Mouse (Mus musculus) heart, postnatal 25 days (tissue): Measurements from ENCODE around the gene Camk2d. TPM values are rescaled to one million over a fixed set of nuclear protein-coding genes. Genes with fewer than 3 reads are reported as not detected.
A peak's percentile ranks its signal among the peaks of the same experiment; 100 is the strongest.

Source experiments
- DNase-seq: peaks from one replicate; pipeline ENCODE4 v3.0.0; 2022; ENCODE audit warnings: low spot score
- intact Hi-C: fragments of 180-260 bp; cut with DNase I; formaldehyde crosslinking; loops from one replicate; pipeline ENCODE4 v1.15.1; 2025
- total RNA-seq, 2 experiments: library from RNA; stranded (reverse); gene quantifications; 2 replicates each; pipeline ENCODE4 v1.2.3; 2021

Camk2d gene
- total RNA-seq, 2 experiments from 2014 or later = 150 to 154 TPM

DNA sequence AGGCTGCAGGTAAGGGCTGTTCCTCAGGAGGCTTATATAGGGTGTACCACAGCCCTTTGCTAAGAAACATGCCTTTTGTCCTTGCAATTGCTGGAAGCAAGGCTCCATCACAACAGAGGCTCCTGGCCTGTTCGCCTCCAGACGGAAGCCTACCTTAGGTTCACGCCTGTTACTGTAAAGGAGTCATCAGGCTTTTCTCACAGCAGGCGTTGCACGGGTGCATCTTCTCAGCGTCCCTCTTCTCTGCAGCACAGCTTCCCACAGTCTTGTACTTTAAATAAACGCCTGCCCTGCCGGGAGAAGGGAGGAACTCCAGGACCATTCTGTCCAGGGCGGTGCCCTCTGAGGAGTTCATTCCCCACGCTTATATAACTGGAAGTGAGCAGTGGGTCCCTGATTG is 72.6 kb downstream of the Camk2d start:
- DNase-seq = no peak
- intact Hi-C loops = no loop called here

DNA sequence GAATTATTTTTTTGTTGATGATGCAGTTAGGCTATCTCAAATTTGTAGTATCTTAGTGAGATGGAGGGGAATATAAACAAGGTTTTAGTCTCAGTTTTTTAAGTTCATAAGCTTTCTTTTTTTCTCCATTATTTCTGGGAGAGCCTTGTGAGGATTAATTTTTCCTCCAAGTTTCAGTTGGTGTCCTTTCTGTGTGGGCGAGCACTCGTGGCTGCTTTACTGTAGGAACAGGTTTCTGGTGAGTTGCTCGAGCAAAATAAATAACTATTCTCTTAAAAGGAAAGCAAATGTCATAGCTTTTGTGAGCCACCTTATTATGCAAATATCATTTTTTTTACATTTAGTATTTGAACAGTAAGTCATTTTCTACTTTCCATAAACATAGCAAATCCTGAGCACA is 74.3 kb downstream of the Camk2d start:
- DNase-seq = no peak
- intact Hi-C loops = no loop called here

DNA sequence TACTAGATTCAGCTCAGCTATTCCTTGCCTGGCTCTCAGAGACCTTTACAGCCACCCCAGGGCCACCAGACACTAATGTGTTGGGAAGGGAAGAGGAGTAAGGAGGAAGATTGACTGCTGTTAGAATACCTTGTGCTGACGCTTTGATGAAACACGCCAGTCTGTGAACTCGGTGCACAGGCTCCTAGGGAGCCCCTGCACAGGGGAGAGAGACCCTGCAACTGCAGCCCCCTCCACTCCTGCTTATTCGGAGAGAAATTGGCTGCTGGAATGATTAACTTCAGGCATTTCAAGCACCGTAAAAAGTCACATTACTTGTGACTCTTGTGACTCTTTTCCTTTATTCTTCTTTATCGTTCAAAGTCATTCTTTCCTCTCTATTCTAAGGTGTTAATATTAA is 75.2 kb downstream of the Camk2d start:
- DNase-seq = no peak
- intact Hi-C loops = no loop called here

DNA sequence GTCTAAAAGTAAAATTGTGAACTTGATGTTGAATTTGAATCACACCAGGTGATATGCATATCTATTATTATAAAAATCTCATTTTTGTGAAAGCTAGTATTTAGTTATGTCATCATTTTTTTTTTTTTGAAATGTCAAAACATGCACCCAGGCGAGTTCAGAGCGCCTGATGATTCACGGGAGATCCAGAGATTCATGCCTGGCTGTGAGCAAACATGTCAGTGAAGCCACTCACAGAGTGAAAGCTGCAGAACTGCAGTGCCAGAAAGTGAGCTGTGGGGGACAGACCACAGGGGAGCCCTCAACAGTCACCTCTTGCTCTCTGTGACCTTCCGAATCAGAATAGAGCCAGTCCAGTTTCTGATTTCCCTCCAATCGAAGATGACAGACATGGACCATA is 84.9 kb downstream of the Camk2d start:
- intact Hi-C loops = no loop called here
- DNase-seq = no peak

DNA sequence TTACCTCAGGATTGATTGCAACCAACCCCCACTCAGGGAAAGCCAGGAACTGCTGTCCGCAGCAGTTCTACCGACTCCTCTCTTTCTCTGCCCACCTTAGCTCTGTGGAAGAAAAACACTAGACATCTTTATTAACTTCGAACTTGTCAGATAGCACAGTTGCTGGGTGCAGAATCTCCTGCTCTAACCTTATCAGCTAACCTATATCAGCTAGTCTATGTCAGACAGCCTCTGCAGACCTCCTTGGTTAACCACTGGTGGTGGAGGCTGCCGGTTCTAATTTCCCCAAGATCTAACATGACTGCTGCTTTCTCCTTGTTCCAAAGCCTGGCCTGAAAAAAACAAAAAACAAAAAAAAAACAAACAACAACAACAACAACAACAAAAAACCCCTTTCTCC is 85.9 kb downstream of the Camk2d start:
- DNase-seq = no peak
- intact Hi-C loops = no loop called here

DNA sequence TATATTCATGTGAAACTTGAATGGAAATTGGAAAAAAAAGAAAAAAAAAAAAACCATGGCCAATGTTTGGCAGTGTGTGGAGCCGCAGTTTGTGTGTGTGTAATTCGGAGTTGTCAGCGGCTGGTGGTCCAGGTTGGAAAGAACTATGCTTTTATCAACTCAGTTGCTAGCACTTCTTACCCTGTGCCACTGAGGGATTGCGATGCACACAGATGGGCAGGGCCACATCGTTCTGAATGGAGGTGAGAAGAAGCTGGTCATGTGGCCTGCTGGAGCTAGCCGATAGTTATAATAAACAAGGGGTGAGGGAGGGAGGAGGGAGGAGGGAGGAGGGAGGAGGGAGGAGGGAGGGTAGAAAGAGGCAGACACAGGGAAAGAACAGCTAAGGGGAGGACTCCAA is 89.3 kb downstream of the Camk2d start:
- DNase-seq = no peak
- intact Hi-C loops = no loop called here

DNA sequence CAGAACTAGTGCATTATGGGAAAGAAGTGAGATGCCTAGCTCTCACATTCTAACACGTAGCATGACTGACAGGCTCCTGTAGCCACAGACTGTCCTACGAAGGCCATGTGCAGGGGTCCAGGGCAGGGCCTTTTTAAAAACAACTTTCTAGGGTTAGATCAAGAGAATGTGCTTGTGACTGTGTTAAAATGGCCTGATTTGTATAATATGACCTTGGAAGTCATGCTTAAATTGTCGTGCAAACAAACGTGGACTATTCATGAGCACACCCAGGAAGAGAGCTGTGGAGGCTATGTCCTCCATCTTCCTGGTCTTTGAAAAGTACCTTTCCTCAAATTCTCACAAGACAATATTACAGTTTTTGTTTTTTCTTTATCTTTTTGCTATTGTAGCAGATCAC is 91.0 kb downstream of the Camk2d start:
- intact Hi-C loops = no loop called here
- no peak for DNase-seq

DNA sequence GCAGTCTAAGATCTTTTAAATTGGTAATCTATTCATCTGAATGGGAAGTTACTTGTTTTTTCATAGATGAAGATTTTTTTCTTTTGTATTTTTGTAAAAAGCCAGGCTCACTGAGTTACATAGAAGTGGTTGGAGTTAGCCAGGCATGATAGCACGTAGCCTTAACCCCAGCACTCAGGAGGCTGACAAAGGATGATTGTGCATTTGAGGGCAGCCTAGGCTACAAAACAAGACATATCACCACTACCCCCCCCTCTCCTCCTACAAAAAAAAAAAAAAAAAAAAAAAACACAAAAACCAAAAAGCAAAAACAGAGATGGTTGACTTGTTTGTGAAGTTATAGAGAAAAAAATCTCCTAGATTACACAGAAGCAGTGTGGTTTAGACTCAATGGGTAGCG is 92.4 kb downstream of the Camk2d start:
- DNase-seq = no peak
- intact Hi-C loops = no loop called here

DNA sequence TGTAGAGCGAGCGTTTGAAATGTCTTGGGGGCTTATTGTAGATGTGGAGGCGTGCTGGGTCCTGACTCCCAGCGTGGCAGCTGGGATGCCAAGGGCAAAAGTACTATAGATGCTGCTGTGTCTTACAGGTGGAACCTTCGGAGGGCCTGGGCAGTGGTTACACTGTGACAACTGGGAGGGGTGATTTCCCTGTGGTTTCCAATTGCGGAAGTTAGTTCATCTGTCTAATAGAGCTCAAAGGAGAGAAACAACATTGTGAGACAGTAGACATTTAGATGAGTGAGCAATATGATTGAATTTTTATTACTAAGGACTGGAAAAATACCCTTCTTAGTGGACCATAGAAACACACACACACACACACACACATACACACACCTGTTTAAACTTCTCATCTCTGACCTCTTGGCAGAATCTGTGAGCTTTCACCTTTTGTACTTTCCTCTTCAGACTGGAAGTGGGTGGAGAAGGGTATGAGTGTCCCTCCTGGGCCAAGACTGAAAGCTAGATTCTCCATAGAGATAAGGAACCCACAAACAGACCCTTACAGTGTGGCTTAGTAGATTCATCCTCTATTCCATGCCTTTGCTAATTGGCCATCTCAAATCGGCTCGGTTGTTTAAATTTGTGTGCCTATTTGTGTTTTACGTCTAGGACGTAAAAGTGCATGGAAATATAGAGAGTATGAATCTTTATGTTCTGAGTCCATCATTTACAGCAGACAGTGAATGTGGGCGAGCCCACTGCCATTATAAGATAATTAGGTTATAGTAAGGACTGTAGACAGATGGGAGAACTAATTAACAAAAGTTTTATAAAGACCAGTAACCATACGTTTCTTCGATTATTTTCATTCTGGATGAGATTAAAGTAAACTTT is 94.8 kb downstream of the Camk2d start:
- intact Hi-C loops = no loop called here
- no peak for DNase-seq

DNA sequence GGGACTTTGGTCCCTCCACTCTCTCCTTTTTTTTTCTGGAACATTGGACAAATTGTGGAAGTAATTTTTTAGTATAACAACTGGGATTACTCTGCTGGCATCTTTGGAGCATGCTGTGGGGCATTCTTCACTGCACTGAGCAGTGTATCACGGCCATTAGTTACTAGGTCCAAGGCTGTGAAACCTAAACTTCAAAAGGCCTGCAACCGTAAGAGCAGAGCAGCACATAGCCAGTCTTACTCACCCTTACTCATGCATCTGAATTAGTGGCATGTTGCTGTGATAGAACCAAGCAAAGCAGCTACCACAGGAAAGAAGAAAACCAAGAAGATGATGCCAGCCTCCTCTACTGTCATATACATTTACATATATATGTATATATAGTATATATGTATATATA is 95.5 kb downstream of the Camk2d start:
- intact Hi-C loops = no loop called here
- no peak for DNase-seq

DNA sequence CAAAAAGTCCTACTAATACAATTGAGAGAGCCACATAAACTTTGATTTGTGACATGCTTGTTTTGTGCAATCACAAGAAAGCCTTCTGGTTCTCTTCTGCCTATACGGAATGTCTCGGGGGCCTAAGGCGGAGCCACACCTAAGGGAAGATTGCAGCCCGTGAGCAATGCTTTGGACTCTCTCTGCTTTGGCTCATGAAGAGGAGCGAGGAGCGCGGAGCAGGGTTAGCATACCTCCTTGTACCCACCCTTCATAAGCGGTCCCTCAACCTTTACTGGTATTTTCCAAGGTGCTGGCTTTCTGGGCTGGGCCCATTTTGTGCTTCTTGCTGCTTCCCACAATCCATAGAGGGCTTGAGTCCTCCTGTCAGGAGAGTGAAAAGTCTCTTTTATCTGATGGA is 96.7 kb downstream of the Camk2d start:
- no peak for DNase-seq
- intact Hi-C loops = no loop called here

DNA sequence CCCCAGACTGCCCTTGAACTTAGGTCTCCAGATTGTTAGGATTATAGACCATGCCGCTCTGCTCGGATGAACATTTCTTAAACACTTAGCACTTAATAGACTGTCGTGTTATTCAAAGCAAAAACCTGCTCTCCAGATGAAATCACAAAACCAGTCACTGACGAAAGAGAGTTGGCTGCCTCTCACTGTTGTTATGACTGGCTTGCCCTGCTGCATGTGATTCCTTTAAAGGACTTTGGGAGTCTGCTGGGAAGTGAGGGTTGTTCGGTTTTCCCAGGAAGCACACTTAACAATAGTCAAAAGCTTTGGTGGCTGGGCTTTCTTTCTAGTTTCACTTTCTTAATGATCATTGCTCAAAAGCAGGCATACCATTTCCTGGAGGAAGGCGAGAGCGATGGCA is 97.2 kb downstream of the Camk2d start:
- DNase-seq = peak; percentile 33
- intact Hi-C loops = no loop called here

DNA sequence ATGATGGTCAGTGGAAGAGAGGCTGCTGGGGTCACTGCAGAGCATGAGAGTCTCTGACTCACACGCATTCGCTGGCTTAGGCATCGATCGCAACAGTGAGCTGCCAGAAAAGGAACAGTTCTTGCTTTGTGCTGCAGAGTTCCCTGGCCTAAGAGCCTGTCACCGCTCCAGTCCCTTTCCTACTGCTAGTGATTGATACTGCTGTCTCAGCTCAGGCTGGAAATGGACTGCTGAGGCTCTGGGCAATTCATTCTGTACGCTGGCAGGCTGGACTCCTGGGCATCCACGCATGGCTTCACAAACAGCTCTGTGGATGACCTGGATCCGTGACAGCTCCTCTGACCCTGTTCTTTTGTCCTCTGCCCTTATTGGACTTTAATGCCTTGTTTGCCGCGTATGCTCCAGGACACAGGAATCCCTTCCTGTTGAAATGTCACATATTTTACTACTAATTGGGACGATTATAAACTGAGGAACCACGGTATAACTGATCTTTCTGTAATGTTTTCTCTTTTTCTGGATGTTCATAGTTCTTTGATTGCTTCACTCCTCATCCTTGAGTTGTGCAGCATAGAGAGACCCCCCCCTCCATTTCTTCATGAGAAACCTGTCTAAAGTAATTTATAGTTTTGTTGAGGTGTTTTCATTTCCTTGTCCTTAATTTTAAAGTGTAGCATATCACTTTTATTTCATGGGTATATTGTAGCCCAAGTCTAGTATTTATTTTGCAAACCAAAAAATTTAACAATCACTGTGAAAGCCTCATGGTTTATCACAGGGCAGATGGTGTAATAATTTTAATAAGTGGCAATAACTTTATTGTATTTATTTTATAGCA is 99.6 kb downstream of the Camk2d start:
- intact Hi-C loops = loop anchor here (2.0 kb wide), 1 partner anchor 99 kb away; the partner anchor contains the start of gene Camk2d
- peak; percentile 62 for DNase-seq

DNA sequence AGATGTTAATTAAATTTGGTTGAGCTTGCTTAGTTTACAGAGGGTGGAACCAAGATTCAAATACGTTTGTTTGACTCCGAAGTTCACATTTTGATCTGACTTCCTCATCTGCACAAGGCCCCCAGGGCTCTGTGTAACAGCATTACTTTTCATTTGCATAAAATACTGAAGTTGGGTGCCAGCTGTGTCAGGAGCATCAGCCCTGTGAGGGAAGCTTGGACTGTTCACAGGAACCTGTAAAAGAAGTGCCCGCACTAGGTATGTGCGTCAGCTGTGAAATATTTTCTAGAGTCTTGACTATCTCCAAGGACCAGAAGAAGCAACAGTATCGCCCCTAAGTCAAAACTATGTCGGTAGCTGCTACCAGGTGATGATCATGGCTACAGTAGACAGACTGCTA is 100.5 kb downstream of the Camk2d start:
- intact Hi-C loops = no loop called here
- no peak for DNase-seq

DNA sequence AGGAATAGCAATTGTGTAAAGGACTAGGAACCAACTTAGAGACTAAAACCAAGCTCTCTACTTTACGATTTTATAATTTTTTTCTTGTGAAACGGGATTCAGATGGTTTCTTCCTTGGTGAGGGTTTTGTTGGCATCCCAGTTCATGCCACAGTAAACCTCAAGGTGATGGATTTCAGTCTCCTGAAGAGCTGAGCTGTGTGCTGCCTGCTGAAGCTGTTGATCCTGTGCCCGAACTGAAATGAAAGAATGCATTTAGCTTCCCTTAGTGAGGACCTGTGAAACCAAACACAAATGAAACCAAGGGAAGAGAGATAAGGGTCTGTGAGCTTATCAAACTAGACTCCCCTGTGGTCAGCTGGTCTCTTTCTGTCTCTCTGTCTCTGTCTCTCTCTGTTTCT is 103.6 kb downstream of the Camk2d start:
- intact Hi-C loops = no loop called here
- DNase-seq = no peak

DNA sequence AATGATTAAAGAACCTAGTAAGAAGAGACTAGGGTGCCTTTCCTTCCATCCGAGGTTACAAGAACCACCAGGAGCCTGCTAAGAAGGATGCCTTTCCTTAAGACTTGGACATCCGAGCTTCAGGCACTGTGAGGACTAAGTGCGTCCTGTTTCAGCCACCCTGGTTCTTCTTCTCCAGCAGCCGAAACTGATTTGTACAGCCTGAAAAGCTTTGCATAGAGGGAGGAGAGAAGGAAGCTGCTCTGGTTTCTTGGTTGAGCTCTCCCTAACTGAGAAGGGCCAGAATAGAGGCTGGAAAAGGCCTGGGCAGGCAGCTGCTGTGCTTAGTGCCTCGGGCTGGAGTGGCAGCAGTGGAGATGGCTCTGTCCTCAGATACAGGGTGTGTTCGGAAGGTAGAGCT is 105.0 kb downstream of the Camk2d start:
- intact Hi-C loops = no loop called here
- no peak for DNase-seq

DNA sequence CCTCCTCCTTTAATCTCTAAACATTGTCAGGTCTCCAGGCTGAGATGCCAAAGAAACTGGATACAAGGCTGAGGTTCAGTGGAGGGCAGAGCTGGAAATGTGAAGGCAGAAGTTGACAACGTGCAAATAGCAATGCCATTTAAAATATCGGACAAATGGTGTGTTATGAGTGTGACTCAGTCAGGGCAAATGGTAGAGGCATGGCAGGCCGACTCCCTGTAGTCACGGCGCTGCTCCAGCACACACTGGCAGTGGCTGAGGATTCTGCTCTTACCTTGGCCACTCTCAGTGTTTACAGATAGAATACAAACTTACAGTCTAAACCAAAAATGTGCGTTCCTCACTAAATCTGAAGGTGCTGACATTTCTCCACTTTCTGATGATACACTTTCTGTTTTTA is 105.5 kb downstream of the Camk2d start:
- intact Hi-C loops = no loop called here
- DNase-seq = no peak

DNA sequence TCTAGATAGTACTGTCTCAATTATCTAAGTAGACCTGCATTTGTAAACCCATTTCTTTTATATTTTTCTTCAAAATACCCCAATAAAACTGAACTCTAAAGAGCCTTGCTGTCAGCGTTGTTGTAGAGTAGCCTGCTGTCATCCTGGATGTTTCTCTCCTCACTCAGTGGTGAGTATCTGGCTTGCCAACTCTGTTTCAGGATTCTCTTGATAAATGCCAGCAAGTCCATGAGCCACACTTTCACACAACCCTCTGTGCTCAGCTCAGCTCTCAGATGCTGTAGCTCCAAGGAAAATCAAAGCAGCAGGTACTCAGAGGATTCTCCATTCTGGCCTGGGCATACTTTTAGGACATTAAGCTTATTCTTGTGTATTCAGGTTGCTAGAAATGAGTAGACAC is 109.4 kb downstream of the Camk2d start:
- no peak for DNase-seq
- intact Hi-C loops = no loop called here

DNA sequence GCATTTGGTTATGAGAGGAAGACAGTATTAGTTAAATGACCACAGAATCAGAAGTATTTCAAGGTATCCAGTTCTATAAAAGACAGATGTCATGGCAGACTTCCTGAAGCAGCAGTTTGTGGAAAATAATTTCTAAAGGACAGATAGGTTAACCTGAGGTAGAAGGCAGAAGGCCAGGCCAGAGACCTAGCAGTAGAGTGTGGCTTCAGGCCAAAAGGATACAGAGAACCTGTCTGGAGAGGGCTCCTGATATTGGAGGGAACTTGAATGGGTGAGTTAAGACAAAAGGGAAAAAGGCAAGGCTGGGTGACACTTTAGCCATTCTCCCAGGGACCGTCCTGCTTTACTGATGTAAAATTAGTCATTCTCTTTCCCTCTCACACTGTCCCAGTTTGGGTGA is 118.2 kb downstream of the Camk2d start:
- intact Hi-C loops = no loop called here

DNA sequence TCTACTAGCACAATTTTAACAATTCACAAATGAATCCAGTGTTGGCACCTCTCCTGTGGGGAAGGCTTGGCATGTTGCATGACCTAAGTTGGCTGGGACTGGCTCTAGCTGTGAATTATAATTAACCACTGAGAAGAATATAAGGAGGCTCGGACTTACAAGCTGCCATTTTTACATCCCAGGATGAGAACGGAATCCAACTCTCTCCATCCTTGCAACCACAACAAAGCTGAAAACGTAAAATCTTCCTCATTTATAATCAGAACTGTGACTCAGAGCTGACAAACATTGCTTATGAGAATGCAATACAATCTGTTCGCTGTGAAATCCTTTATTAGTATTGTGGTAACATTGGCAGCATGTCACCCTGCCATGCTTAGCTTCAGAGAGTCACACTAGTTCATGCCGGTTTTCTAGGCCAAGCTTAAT is 126.9 kb downstream of the Camk2d start:
- DNase-seq = no peak
- intact Hi-C loops = no loop called here

More for the DNA sequence above, 118.2 kb downstream of the Camk2d start:
- DNase-seq = no peak

DNA sequence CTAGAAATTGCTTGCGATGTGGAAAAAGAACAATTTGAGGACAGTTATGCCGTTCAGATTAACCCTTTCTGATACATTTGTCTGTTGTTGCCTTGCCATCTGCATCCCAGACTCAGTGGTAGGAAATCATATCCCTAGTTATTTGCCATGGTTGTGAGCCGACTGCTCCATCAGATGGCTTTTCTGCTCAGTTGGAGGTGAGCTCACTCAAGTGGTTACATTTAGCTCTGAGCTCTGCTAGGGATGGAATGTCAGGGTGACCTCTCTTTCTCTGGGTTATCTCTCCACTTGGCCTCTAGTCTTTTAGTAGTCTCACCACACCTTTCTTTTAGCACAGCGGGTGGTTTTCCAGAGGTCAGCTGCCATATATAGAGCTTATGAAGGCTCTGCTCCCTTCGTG is 127.4 kb downstream of the Camk2d start:
- DNase-seq = no peak
- intact Hi-C loops = no loop called here
